Mouse (Mus musculus): ENCODE results near the gene Arpc4.

Gene Arpc4

DNA sequence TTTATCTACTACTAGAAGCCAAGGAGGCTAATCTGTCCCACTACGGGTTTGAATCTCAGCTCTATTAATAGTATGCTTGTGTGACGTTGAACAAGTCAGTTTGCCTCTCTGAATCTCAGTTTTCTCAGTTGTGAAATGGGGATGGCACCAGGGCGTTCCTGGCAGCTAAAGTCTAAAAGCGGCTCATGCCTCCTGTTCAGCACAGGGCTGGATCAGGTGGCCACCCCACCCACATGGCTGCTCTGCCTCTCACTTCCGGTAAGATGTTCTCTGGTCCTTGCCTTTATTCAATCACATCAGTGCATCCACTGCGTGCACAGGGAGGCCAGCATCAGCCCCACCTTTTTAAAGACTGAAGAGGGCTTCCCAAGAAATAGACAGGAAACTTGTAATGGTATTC, 27.6 kb downstream of the Arpc4 start:
- DNase-seq (ENCODE audit: low spot score) = no peak

DNA sequence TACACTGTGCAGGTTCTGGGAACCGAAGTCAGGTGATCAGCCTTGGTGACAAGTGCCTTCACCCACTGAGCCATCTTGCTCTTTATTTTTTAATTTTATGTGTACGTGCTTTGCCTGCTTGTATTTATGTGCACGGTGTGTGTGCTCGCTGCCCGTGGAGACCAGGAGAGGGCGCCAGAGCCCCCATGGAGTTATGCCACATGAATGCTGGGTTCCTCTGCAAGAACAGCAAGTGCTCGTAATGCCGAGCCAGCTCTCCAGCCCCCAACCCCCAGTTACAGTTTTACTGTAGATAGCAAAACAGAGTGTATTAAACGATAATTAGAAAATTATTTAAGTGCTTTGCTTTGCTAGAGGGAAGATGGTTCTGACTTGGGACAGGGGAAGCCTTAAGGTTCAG, 28.8 kb downstream of the Arpc4 start:
- no peak for DNase-seq (ENCODE audit: low spot score)

DNA sequence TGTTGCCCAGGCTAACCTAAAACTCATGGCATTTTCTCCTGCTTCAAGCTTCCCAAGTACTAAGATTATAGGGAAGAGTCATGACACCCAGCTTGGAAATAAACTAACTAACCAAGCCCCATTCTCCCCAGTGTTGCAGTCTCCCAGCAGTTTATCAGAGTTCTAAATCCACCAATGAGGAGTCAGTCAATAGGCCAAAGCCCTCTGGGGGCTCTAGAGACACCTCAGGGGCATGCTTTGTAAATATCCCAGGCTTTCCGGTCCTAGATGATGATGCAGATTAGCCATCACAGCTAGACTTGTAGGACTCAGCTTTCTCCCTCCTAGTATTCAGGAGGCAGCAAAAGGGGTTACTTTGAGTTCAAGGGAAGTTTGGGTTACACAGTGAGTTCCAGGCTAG, 32.1 kb downstream of the Arpc4 start:
- DNase-seq (ENCODE audit: low spot score) = no peak

DNA sequence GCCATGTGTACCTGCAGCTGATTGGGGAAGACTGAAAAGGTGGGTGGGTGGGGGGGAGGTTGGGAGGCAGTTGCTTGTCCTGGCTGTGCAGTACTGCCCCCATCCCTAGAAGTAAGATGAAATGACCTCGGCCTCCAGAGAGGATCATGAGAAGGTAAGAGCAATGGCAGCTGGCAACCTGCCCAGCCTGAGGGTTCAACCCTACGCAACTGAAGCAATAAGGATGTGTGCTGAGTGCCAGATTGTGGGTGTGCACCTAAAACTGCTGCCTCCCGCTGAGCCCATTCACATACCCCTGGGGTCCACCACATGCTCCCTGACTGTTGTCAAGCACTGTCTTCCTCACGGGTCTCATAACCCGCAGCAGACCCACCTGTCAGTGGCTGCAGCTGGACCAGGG, 38.5 kb downstream of the Arpc4 start:
- no peak for DNase-seq (ENCODE audit: low spot score)

DNA sequence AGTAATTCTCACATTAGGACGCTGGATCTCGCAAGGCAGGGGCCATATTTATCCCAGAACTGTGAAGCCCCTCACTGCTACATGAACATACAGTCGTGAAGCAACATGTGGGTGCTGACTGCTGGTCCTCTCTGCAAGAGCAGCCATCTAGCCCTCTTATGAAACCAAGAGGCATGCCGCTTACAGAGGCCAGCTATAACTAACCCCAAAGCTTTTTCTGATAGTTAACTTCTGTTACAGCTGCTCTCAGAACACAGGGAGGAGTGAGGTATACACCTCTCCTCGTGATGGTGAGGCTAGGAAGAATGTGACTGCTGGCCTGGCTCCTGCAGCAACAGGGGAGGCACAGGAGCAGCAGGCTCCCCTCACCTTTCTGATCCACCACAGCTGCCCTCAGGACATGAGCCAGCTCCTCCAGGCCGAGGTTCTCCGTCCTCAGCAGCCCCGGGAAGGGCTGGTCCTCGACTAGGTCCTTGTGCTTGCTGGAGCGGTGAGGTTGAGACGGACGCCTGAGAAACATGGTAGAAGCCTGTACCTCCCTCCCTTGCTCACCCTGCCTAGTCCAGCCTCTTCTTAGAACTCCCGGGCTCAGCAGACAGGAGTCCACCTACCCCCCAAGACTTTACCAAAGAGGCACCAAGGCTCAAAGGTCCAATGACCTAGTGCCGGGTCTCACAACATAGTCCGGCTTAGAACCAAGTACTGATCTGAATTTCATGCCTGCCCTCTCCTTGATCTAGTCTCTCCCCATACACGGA, 40.7 kb downstream of the Arpc4 start:
- DNase-seq (ENCODE audit: low spot score) = peak; percentile 20

DNA sequence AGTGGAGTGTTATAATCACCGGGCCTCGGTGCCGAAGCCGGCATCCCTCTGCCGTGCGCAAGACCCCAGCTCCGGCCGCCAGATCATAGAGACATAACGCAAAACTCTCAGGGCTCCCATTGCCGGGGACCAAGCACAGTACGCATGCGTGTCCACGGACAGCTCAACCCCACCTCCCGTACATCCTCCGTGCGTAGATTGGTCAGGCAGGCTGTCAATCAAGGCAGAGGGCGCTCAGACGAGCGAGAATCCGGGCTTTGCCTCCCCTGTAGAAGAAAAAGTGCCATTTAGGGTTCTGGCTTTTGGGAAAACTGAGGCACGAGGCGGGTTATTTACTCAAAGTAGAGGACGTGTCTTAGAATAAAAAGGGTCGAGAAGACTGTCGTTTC, 41.3 kb downstream of the Arpc4 start, which contains the start of gene Rpusd3:
Rpusd3 (minus strand) TSS at position 142 of the 389 bp plus-strand sequence.
- peak; percentile 99 for DNase-seq (ENCODE audit: low spot score)

DNA sequence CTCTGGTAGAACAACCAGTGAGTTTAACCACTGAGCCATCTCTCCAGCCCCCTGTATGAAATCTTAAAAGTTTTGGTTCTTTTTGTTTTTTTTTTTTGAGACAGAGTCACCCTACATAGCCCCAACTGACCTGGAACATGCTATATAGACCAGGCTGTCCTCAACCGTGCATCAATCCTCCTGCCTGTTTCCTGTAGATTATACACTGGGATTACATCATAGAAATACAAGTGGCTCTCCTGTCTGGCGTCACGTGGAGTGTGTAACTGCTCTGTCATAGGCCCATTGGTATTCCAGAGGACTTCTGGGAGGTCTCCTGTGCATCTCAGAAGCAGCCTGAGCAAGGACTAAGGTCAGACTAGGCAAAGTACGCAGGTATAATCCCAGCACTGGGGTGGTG, 45.1 kb downstream of the Arpc4 start:
- no peak for DNase-seq (ENCODE audit: low spot score)

DNA sequence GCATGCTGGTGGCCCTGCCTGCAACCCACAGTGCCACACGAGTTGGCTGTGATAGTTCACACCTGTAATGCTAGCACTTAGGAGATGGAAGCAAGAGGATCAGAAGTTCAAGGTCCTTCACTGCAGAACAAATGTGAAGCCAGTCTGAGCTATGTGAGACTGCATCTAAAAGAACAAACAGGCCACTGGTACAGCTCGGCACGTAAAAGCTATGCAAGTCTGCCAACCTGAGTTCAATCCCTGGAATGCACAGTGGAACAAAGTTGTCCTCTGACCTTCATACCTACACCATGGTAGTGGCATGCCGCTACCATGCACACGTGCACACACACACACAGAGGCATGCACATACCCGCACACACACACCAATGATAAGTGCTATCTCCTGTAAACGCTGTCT, 46.3 kb downstream of the Arpc4 start:
- DNase-seq (ENCODE audit: low spot score) = no peak

DNA sequence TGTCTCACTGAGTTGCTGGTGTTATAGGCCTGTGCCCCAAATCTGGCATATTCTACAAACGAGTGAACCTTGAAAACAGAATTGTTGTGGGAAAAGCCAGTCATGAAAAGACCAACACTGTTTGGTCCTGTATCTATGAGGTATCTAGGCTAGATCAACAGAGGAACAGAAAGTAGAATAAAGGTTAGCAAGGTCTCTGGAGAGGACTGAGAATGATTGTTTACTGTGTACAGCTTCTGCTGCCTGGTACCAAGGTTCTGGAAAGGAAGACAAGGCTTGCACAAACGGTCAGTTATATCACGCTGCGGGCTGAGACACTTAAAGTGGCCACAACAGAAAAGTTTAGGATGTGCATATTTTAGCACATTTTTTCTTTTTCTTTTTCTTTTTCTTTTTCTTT, 48.8 kb downstream of the Arpc4 start:
- DNase-seq (ENCODE audit: low spot score) = no peak

DNA sequence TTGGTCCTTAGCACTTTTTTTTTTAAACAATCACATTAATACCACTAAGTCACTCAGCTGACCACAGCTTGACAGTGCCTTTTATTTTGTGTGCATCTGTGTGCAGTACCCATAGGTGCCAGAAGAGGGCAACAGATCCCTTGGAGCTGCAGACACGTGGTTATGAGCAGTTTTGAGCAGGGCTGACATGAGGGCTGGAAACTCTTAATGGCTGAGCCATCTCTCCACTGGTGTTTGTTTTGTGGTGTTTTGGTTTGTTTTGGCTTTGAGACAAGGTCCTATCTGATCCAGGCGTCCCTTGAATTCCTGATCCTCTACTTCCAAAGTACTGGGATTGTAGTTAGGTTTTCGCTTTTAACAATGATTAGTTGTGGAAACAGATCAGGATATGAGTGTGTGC, 49.5 kb downstream of the Arpc4 start:
- no peak for DNase-seq (ENCODE audit: low spot score)

DNA sequence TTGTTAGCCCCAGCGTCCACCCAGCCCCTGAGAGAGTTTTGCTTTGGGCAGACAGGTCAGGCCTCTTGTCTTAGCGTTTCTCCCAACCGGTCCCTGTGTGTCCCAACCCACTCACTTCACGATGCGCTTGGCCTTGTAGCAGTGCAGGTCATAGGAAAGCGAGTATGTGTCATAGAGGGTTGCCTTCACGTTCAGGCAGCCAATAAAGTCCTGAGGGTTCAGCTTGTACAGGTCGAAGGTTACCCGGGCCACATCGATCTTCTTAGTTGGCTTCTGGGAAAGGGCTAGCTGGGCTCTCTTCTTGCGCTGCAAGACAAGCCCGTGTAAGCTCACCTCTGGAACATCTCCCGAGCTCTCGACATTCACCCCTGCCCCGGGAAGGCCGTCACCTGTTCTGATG, 50.1 kb downstream of the Arpc4 start:
- DNase-seq (ENCODE audit: low spot score) = no peak

DNA sequence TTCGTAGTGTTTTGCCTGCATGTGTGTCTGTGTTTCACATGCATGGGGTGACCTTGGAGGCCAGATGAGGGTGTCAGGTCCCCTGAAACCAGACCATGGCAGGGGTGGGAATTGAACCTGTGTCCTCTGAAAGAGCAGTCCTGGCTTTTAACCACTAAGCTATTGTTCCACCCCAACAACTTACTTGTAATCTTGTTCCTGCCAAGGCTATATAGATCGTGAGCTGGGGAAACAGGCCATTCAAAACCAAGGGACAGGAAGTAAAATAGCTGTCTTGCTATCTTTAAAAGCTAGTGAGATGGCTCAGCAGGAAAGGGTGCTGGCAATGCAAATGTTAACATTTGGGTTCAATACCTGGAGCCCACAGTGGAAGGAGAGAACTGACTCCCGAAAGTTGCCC, 52.0 kb downstream of the Arpc4 start:
- DNase-seq (ENCODE audit: low spot score) = no peak

DNA sequence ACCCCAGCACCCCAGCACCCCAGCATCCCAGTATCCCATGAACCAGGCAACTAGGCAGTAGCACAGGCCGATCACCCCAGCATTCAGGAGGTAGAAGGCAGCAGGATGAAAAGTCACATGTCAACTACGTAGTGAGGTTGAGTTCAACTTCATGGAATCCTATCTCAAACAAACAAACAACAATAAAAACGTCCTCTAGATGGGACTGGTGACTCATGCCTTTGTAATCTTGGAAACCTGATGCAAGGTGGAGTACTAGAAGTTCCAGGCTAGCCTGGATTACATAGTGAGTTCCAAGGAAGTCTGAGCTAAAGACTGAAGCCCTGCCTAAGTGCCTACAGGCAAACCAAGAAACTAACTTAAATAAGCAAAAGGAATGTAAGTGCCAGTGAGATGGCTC, 52.9 kb downstream of the Arpc4 start:
- DNase-seq (ENCODE audit: low spot score) = no peak

DNA sequence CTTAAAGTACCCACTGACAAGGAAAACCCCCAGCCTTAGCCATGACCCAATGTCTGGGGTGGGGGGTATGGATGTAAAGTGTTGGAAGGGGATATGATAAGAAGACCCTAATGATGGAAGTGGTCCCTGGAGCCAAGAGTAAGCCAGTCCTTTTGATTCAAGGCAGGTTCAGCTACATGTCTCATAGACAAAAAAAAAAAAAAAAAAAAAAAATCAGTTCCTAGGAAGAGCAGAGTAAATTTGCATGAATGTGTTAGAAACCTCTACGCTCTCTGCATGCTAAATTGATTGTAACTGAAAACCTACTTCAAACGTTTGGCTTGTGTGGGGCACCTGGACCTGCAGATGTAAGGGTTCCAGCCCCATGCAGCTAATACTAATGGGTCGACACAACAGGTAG, 53.9 kb downstream of the Arpc4 start:
- DNase-seq (ENCODE audit: low spot score) = no peak

DNA sequence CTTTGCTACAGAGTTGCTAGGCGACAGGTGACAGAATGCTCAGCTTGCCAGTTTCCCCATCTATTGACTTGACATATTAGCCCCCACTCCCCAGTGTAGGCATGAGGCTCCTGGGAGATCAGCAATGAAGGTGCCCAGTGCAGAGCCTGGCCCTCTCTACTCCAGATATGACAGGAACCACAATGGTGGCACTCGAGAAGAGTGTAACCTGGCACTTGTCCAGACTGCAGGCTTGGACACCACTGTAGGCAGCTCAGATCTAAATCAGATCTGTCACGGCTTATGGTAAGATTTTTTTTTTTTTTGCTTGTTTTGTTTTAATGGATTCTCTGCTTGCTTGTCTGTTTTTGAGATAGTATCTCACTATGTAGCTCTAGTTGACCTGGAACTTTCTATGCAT, 55.7 kb downstream of the Arpc4 start:
- no peak for DNase-seq (ENCODE audit: low spot score)

DNA sequence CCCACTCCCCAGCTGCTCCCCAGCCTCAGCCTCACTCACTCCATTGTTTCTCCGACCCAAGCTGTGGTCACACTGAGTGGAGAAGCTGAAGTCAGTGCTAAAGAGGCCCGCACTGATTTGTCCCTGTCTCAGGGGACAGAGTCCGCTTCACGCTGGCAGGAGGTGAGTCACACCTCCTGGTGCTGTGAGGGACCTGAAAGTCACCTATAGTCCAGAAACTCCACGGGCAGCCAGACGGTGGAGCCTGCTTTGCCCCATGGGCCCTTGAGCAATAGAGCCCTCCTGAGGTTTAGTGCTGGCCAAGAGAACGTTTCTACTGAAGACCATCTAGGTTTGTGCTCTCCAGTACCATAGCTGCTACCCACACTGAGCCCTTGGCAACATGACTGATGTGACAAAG, 56.8 kb downstream of the Arpc4 start:
- no peak for DNase-seq (ENCODE audit: low spot score)

DNA sequence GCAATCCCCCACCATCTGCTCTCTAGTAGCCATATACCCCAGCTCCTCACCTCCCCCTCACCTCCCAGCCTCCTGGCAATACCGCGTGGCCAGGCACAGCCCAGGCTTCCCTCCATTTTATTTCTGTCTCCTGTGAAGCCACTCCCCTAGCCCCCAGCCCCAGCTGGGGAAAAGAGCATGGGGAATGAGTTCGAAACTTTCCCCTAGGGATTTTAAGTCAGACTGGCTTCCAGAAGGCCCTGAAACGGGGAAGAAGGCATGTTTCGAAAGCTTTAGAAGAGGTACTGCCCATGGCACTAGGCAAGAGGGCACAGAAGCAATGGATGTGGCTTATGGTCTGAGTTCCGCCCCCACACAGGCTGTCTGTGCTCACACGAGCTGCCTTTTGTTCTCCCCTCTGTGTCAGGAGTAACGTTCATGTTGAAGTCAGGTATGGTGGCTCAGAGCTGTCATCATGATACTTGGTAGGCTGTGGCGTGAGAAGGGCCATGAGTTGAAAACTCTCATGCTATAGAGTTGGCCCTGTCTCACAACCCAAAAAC, 57.8 kb downstream of the Arpc4 start, which contains the start of gene Cidec:
Cidec (minus strand) TSS at position 97 of the 542 bp plus-strand sequence.
- no peak for DNase-seq (ENCODE audit: low spot score)

DNA sequence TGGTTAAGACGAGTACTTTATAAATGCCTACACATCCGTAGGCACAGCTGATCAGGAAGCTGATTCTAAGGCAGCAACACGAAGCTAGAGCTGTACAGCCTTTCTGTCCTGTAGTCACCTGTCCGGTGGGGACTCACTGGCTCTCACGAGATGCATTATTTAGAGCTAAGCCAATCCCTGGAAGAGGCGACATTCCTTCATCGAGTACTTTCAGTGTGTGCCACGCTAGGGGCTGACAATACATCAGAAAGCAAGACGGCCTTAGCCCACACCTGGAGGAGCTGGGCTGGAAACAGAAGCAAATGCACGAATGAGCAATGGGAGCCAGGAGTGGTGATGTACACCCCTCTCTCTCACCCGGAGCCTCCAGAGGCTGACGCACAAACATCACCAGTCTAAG, 59.2 kb downstream of the Arpc4 start:
- no peak for DNase-seq (ENCODE audit: low spot score)

DNA sequence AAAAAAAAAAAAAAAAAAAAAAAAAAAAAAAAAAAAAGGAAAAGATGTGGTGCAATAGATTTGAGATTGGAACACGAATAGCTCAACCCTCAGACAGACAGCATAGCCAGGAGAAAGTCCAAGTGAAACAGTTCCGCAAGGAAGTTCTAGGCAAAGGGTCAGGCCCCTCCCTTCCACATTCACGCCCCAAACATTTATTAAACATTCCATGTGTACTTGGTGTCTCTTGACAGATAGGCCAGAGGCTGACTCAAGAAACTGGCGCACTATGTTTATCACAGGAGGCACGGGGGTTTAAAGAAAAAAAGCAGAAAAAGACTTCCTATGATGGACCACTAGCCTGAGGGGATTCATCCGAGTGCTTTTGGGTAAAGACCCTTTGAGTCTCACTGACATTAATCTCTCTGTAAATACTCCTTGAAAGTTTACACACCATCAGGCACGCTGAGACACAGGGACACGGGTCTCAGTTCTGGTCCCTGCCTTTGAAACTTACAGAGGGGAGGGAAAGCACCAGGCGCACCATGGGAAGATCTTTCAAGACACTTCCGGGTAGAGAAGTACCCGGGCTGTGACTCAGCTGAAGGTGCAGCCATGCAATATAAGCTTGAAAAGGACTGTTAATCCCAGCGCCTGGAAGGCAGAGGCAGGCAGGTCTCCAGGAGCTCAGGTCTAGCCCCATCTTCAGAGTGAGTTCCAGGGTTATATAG, 61.0 kb downstream of the Arpc4 start:
- no peak for DNase-seq (ENCODE audit: low spot score)

All from ovary, postnatal 14 days (tissue).